Mouse (Mus musculus) liver, embryonic 13.5 days (tissue): ENCODE results near the gene Bend6. TPM values are rescaled to one million over a fixed set of nuclear protein-coding genes. Genes with fewer than 3 reads are reported as not detected.

Experiments
- ATAC-seq: fragments of 200-750 bp; cut with Nextera tagmentation; 2 replicates; pipeline ENCODE4 v1.8.0; 2017; ENCODE audit warnings: low read depth, mild to moderate bottlenecking, moderate number of reproducible peaks, moderate library complexity
- DNase-seq: peaks from one replicate; pipeline ENCODE4 v3.0.0; 2022
- H3K27ac ChIP-seq: fragments of 300-500 bp; sonication (generic); 2 replicates; pipeline ENCODE4 v1.5.1; 2015; ENCODE audit warnings: moderate library complexity, mild to moderate bottlenecking, inconsistent platforms
- H3K27me3 ChIP-seq: fragments of 300-500 bp; sonication (generic); 2 replicates; pipeline ENCODE4 v1.6.1; 2015; ENCODE audit warnings: mild to moderate bottlenecking, inconsistent platforms
- H3K36me3 ChIP-seq: fragments of 300-500 bp; sonication (generic); 2 replicates; pipeline ENCODE4 v1.6.1; 2015; ENCODE audit warnings: mild to moderate bottlenecking, inconsistent platforms
- H3K4me1 ChIP-seq: fragments of 300-500 bp; sonication (generic); replicated peaks from 2 replicates; pipeline ENCODE4 v1.6.1; 2015; ENCODE audit warnings: inconsistent platforms
- H3K4me2 ChIP-seq: fragments of 300-500 bp; sonication (generic); 2 replicates; pipeline ENCODE4 v1.6.1; 2015; ENCODE audit warnings: inconsistent platforms, mild to moderate bottlenecking, moderate library complexity
- H3K4me3 ChIP-seq: fragments of 300-500 bp; sonication (generic); replicated peaks from 2 replicates; pipeline ENCODE4 v1.5.1; 2015; ENCODE audit warnings: mild to moderate bottlenecking, inconsistent platforms
- H3K9ac ChIP-seq: fragments of 300-500 bp; sonication (generic); 2 replicates; pipeline ENCODE4 v1.6.1; 2015; ENCODE audit warnings: mild to moderate bottlenecking, inconsistent platforms
- H3K9me3 ChIP-seq: fragments of 300-500 bp; sonication (generic); replicated peaks from 2 replicates; pipeline ENCODE4 v1.6.1; 2016; ENCODE audit warnings: inconsistent platforms
- WGBS: fragments of 180-500 bp; shearing (Covaris S2); methylation state at CpG from one replicate; pipeline ENCODE4 v1.1.7; 2015; ENCODE audit not compliant: insufficient replicate concordance; 5-methylcytosine and 5-hydroxymethylcytosine counted together
- polyA plus RNA-seq: library from polyadenylated mRNA; unstranded; fragments of >200 nt; fragmentation: Nextera tagmentation; extraction: Ambion mirVana; gene quantifications from 2 replicates; pipeline ENCODE4 v1.2.1, GENCODE M21; 2015

Gene Bend6
- polyA plus RNA-seq, 1 experiment from 2014 or later = 1.2 TPM

DNA sequence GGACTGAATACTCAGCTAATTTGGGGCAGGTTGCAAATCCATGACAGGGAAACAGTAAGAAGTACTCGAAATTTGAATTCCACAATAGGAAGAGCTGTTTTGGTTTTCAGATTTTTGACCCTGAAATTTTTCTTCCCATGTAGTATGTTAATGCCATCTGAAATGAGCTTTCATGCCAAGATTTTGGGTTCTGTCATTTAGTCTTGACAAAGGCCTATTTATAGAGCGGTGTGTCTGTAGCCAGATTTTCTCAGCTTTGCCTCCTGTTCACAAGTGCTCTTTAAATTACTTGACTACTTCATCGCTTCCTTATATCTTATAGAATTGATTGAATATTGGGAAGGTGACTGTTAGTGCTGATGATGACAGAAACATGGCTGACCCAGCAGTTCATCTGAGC is 28.3 kb upstream of the Bend6 start:
- ATAC-seq = no peak
- WGBS = 74% methylated on average over 3 of the region's 3 CpGs
- H3K27me3 ChIP-seq = no peaks in the 10 kb centered on the region

GRCm38 (mm10) chr1:33932845-33933499 is 25.4 kb upstream of the Bend6 start:
- no peaks in the 10 kb centered on the region for H3K4me1 ChIP-seq
- no peaks in the 10 kb centered on the region for H3K36me3 ChIP-seq
- H3K4me2 ChIP-seq = no peak overlapping the region
- no peak overlapping the region for H3K9ac ChIP-seq
- no peaks in the 10 kb centered on the region for H3K27me3 ChIP-seq
- no peak for DNase-seq
- ATAC-seq = no peak
- no peak overlapping the region for H3K4me3 ChIP-seq
- H3K9me3 ChIP-seq = no peaks in the 10 kb centered on the region
- 68% methylated on average over 14 of the region's 14 CpGs for WGBS
- no peak overlapping the region for H3K27ac ChIP-seq

More for the DNA sequence above, 28.3 kb upstream of the Bend6 start:
- no peaks in the 10 kb centered on the region for H3K36me3 ChIP-seq
- no peak overlapping the region for H3K4me2 ChIP-seq
- H3K9me3 ChIP-seq = no peaks in the 10 kb centered on the region
- no peak overlapping the region for H3K27ac ChIP-seq
- H3K9ac ChIP-seq = no peak overlapping the region
- H3K4me1 ChIP-seq = no peaks in the 10 kb centered on the region
- DNase-seq = no peak
- H3K4me3 ChIP-seq = no peak overlapping the region

GRCm38 (mm10) chr1:33932196-33932595 is 24.6 kb upstream of the Bend6 start:
- H3K36me3 ChIP-seq = no peaks in the 10 kb centered on the region
- no peak overlapping the region for H3K4me2 ChIP-seq
- H3K4me3 ChIP-seq = no peak overlapping the region
- no peaks in the 10 kb centered on the region for H3K4me1 ChIP-seq
- 64% methylated on average over 3 of the region's 3 CpGs for WGBS
- no peaks in the 10 kb centered on the region for H3K9me3 ChIP-seq
- no peak overlapping the region for H3K9ac ChIP-seq
- no peaks in the 10 kb centered on the region for H3K27me3 ChIP-seq
- ATAC-seq (no peak), DNase-seq (no peak)
- H3K27ac ChIP-seq = no peak overlapping the region

DNA sequence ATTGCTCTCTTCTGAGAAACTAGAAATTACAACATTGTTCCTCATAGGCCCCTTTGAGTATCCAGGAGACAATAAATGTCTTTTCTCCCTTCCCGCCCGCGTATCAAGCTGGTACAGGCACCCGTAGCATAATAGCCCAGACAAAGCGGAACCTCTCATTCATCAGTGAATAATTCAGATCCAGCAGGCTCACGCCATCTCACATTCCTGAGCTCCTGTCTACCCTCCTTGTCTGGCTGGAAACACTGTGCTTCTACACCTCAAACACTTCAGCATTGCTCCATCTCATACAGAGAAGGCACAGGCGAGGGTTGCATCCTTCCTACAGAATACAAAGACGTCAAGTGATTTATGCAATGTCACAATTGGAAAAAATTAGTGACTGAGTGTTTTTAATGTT is 24.2 kb upstream of the Bend6 start:
- no peak overlapping the region for H3K9ac ChIP-seq
- H3K27ac ChIP-seq = no peak overlapping the region
- no peaks in the 10 kb centered on the region for H3K27me3 ChIP-seq
- no peaks in the 10 kb centered on the region for H3K36me3 ChIP-seq
- no peaks in the 10 kb centered on the region for H3K9me3 ChIP-seq
- no peaks in the 10 kb centered on the region for H3K4me1 ChIP-seq
- ATAC-seq (no peak), DNase-seq (no peak)
- 74% methylated on average over 8 of the region's 8 CpGs for WGBS
- no peak overlapping the region for H3K4me2 ChIP-seq
- H3K4me3 ChIP-seq = no peak overlapping the region

GRCm38 (mm10) chr1:33927466-33927865 is 19.9 kb upstream of the Bend6 start:
- no peaks in the 10 kb centered on the region for H3K4me1 ChIP-seq
- no peaks in the 10 kb centered on the region for H3K36me3 ChIP-seq
- no peaks in the 10 kb centered on the region for H3K27me3 ChIP-seq
- H3K4me3 ChIP-seq = no peak overlapping the region
- WGBS = 55% methylated on average over 7 of the region's 7 CpGs
- H3K9me3 ChIP-seq = no peaks in the 10 kb centered on the region
- no peak overlapping the region for H3K27ac ChIP-seq
- DNase-seq = no peak
- no peak overlapping the region for H3K9ac ChIP-seq
- H3K4me2 ChIP-seq = no peak overlapping the region
- no peak for ATAC-seq

GRCm38 (mm10) chr1:33925283-33925682 is 17.7 kb upstream of the Bend6 start:
- Histone ChIP-seq H3K4me1 (no peaks in the 10 kb centered on the region), H3K4me2 (no peak overlapping the region), H3K27me3 (no peaks in the 10 kb centered on the region), H3K9ac (no peak overlapping the region), H3K36me3 (no peaks in the 10 kb centered on the region), H3K4me3 (no peak overlapping the region), H3K9me3 (no peaks in the 10 kb centered on the region), H3K27ac (no peak overlapping the region)
- ATAC-seq (peak; percentile 85), DNase-seq (no peak)
- WGBS = 48% methylated on average over 3 of the region's 3 CpGs

- H3K36me3 ChIP-seq = no peaks in the 10 kb centered on the region
- no peak overlapping the region for H3K4me2 ChIP-seq
- H3K27ac ChIP-seq = no peak overlapping the region
- H3K9ac ChIP-seq = no peak overlapping the region
- no peaks in the 10 kb centered on the region for H3K9me3 ChIP-seq
- no peak for ATAC-seq
- no peaks in the 10 kb centered on the region for H3K4me1 ChIP-seq
- no peaks in the 10 kb centered on the region for H3K27me3 ChIP-seq
- no peak for DNase-seq
- no peak overlapping the region for H3K4me3 ChIP-seq
- 57% methylated on average over 7 of the region's 7 CpGs for WGBS
These were observed 15.4 kb upstream of the Bend6 start for GRCm38 (mm10) chr1:33922975-33923374.

DNA sequence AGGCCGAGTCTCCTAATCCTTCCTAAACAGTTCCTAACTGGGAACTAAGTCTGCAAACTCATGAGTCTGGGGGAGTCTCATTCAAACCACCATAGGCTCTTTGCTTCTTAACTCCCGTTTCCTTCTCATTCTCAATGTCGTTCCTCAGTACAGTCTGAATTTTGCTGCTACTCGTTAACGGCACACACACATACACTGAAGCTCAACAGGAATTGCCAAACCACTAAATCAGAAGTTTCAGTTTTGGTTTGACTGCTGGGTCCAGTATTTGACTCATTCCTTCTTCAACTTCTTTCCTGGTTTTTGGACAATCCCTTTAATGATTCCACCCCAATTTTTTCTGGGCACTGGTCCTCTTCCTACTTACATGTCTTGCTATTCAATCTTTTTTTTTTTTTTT is 8.9 kb upstream of the Bend6 start:
- WGBS = 70% methylated on average over 5 of the region's 5 CpGs
- Histone ChIP-seq H3K4me3 (no peak overlapping the region), H3K27ac (no peak overlapping the region), H3K4me2 (no peak overlapping the region), H3K27me3 (0 out of 2 replicates have a peak, but pooled peaks cover 4% of the 10 kb centered on the region), H3K9ac (no peak overlapping the region), H3K9me3 (no peaks in the 10 kb centered on the region), H3K4me1 (no peaks in the 10 kb centered on the region), H3K36me3 (no peaks in the 10 kb centered on the region)
- DNase-seq (no peak), ATAC-seq (no peak)

DNA sequence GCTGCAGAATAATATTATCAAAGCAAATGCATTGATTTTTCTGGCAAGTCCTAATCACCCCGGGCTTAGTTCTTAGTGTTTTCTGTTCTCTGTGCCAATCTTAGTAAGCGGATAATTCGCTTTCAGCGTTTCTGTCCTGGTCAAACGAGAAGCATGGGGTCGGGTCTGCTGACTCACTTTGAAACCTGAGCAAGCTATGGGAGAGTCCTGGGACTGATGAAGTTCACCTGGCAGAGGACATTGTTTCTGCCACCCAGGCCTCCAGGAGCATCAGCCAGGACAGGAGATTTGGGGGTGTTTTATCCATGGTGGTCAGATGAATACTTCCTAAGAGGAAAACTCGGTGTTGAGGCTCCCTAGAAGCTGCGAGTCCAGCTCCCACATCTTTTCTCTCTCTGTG is 4.0 kb upstream of the Bend6 start:
- H3K27ac ChIP-seq = no peak overlapping the region
- H3K27me3 ChIP-seq = peaks cover 49% of the 10 kb centered on the region
- H3K4me1 ChIP-seq = peaks cover 3% of the 10 kb centered on the region; the same call in 1 of the 2 replicates
- no peaks in the 10 kb centered on the region for H3K36me3 ChIP-seq
- ATAC-seq (no peak), DNase-seq (no peak)
- H3K9me3 ChIP-seq = no peaks in the 10 kb centered on the region
- H3K4me3 ChIP-seq = no peak overlapping the region
- H3K4me2 ChIP-seq = no peak overlapping the region
- WGBS = 56% methylated on average over 8 of the region's 8 CpGs
- H3K9ac ChIP-seq = no peak overlapping the region

DNA sequence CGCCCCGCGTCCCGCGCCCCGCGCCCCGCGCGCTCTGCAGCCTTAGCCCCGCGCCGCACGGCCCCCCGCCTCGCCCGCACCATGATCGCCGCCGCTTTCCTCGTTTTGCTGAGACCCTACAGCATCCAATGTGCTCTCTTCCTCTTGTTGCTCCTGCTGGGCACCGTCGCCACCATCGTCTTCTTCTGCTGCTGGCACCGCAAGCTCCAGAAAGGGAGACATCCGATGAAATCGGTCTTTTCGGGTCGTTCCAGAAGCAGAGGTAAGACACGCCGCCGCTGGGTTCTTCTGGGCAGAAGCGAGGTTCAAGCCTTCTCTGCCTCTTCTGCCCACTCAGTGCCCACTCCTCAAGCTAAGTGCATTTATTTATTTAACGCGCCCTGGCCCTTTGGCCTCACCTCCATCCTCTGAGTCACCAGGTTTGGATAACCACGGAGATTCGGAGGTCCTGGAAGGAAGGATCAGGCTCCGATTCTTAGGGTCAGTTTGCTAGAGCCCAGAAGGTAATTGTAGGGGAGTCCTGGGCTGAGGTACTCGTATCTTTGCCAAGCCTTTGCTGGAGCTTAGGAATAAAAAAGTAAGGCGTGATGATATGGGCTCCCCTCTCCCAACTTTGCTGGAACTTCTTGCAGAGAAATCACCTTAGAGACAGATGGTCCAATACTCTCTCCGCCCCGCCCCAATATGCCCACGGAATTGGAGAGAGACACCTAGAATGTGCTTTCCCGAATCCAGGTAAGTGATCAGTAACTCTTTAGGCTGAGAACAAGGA is 761 bp upstream of the Bend6 start, which contains the start of gene Dst:
Dst (plus strand) TSS at position 35 of the 772 bp plus-strand sequence.
- DNase-seq = no peak
- Histone ChIP-seq H3K9me3 (no peaks in the 10 kb centered on the region), H3K4me2 (peak within 1 kb of the TSS; percentile 74), H3K4me3 (peak within 1 kb of the TSS; percentile 58), H3K4me1 (peaks cover 6% of the 10 kb centered on the region; the same call in 1 of the 2 replicates), H3K27ac (no peak within 1 kb of the TSS), H3K27me3 (peaks cover 76% of the 10 kb centered on the region), H3K36me3 (no peaks in the 10 kb centered on the region), H3K9ac (peak within 1 kb of the TSS; percentile 57)
- no peak for ATAC-seq
- 6% methylated on average over 33 of the region's 44 CpGs for WGBS

- Histone ChIP-seq H3K27ac (no peak overlapping the region), H3K4me1 (peaks cover 6% of the 10 kb centered on the region; the same call in 1 of the 2 replicates), H3K9ac (peak overlapping the region; percentile 57), H3K36me3 (no peaks in the 10 kb centered on the region), H3K27me3 (peaks cover 79% of the 10 kb centered on the region), H3K4me2 (peak overlapping the region; percentile 74), H3K9me3 (no peaks in the 10 kb centered on the region), H3K4me3 (peak overlapping the region; percentile 58)
- ATAC-seq (no peak), DNase-seq (no peak)
- WGBS = 5% methylated on average over 20 of the region's 20 CpGs
These were observed 689 bp downstream of the Bend6 start for GRCm38 (mm10) chr1:33906927-33907326.
